9 mouse cellular contexts compared by ENCODE assay signal in genomic region chr8:70343696-70344095, GRCm38 (mm10). TPM values are rescaled to one million over a fixed set of nuclear protein-coding genes. Genes with fewer than 3 reads are reported as not detected.
DNase-seq lines count a peak whose midpoint lies in the region; ATAC-seq lines count a peak whose summit lies in the region.
"Had no signal": no experiment of that assay in that cellular context is flagged by ENCODE, and none has a peak within 500 bp of the region (broad histone marks: within the 10 kb centered on the region; RNA-seq: fewer than 3 reads in every experiment).

No protein-coding gene starts in this region.

- H3K27me3 ChIP-seq in heart, embryonic 16.5 days (ENCODE audit: control insufficient read depth, insufficient read depth, low read length): no peaks in the 10 kb centered on the region
- no peaks in the 10 kb centered on the region for H3K27me3 ChIP-seq in heart, embryonic 10.5 days (ENCODE audit: insufficient read depth, poor library complexity, severe bottlenecking)
- no peaks in the 10 kb centered on the region for H3K27me3 ChIP-seq in embryonic facial prominence, embryonic 10.5 days (replicated peaks; ENCODE audit: low read depth, poor library complexity, severe bottlenecking)
- no peaks in the 10 kb centered on the region for H3K27me3 ChIP-seq in limb, embryonic 11.5 days (ENCODE audit: control insufficient read depth, insufficient read depth, low read length)

- no peak overlapping the region for H3K9ac ChIP-seq in heart, embryonic 16.5 days (ENCODE audit: low read length)
- no peak overlapping the region; the same call in 1 of the 2 replicates for H3K9ac ChIP-seq in limb, embryonic 11.5 days (ENCODE audit: low read length)

- H3K4me2 ChIP-seq in heart, embryonic 16.5 days (ENCODE audit: low read depth, low read length): no peak overlapping the region
- 0 out of 2 replicates have a peak overlapping the region, but pooled peaks have one; percentile 4 for H3K4me2 ChIP-seq in limb, embryonic 11.5 days (ENCODE audit: low read depth, severe bottlenecking)

- H3K36me3 ChIP-seq in heart, embryonic 16.5 days (ENCODE audit: control insufficient read depth, insufficient read depth): peaks cover 28% of the 10 kb centered on the region
- H3K36me3 ChIP-seq in heart, embryonic 10.5 days: peaks cover 73% of the 10 kb centered on the region
- H3K36me3 ChIP-seq in embryonic facial prominence, embryonic 10.5 days (replicated peaks): peaks cover 92% of the 10 kb centered on the region
- peaks cover 28% of the 10 kb centered on the region for H3K36me3 ChIP-seq in limb, embryonic 11.5 days (ENCODE audit: control insufficient read depth, insufficient read depth, low read length)

- DNase-seq in heart, embryonic 10.5 days (ENCODE audit: low spot score): no peak
- DNase-seq in testis, postnatal 10 days (ENCODE audit: low spot score): peak; percentile 66
- no peak for DNase-seq in testis, postnatal 14 days (ENCODE audit: low spot score)
- DNase-seq in embryonic facial prominence, embryonic 10.5 days (ENCODE audit: low spot score): peak; percentile 60
- peak; percentile 73 for DNase-seq in limb, embryonic 11.5 days (ENCODE audit: low spot score)
- peak; percentile 66 for DNase-seq in retina, postnatal 1 day
- DNase-seq in gastrocnemius, postnatal 36 days: no peak

- WGBS in heart, embryonic 16.5 days: 59% methylated on average over 6 of the region's 6 CpGs
- 61% methylated on average over 6 of the region's 6 CpGs for WGBS in heart, embryonic 10.5 days
- WGBS in embryonic facial prominence, embryonic 10.5 days: 59% methylated on average over 6 of the region's 6 CpGs
- WGBS in limb, embryonic 11.5 days: 48% methylated on average over 6 of the region's 6 CpGs

- no peak overlapping the region for H3K4me3 ChIP-seq in heart, embryonic 16.5 days (ENCODE audit: low read length)
- H3K4me3 ChIP-seq in heart, embryonic 10.5 days: no peak overlapping the region
- H3K4me3 ChIP-seq in embryonic facial prominence, embryonic 10.5 days: no peak overlapping the region
- H3K4me3 ChIP-seq in limb, embryonic 11.5 days (ENCODE audit: low read depth, low read length): no peak overlapping the region

- H3K9me3 ChIP-seq in heart, embryonic 16.5 days (replicated peaks; ENCODE audit: control insufficient read depth, low read length): no peaks in the 10 kb centered on the region
- H3K9me3 ChIP-seq in heart, embryonic 10.5 days: no peaks in the 10 kb centered on the region
- no peaks in the 10 kb centered on the region for H3K9me3 ChIP-seq in embryonic facial prominence, embryonic 10.5 days
- H3K9me3 ChIP-seq in limb, embryonic 11.5 days (ENCODE audit: control insufficient read depth, low read length): no peaks in the 10 kb centered on the region

- intact Hi-C loops in gastrocnemius, postnatal 36 days (cut with DNase I): no loop called here

- ATAC-seq in heart, embryonic 16.5 days (replicated peaks; ENCODE audit: extremely low read depth, insufficient read depth, low FRiP score): 0 out of 2 replicates have a peak, but pooled peaks have one; percentile 46
- ATAC-seq in limb, embryonic 11.5 days (ENCODE audit: insufficient number of reproducible peaks, low FRiP score, low TSS enrichment, low read depth): no peak

- H3K4me1 ChIP-seq in heart, embryonic 16.5 days (ENCODE audit: control insufficient read depth, insufficient read depth, low read length): 0 out of 2 replicates have a peak, but pooled peaks cover 2% of the 10 kb centered on the region
- H3K4me1 ChIP-seq in heart, embryonic 10.5 days: peaks cover 28% of the 10 kb centered on the region
- H3K4me1 ChIP-seq in embryonic facial prominence, embryonic 10.5 days: peaks cover 24% of the 10 kb centered on the region
- peaks cover 22% of the 10 kb centered on the region for H3K4me1 ChIP-seq in limb, embryonic 11.5 days (ENCODE audit: control insufficient read depth, insufficient read depth, low read length)

- no peak overlapping the region for H3K27ac ChIP-seq in heart, embryonic 16.5 days (ENCODE audit: low read length)
- no peak overlapping the region for H3K27ac ChIP-seq in heart, embryonic 10.5 days
- no peak overlapping the region for H3K27ac ChIP-seq in embryonic facial prominence, embryonic 10.5 days (replicated peaks)
- peak overlapping the region; percentile 59; the same call in 1 of the 2 replicates for H3K27ac ChIP-seq in limb, embryonic 11.5 days (replicated peaks; ENCODE audit: low read depth, low read length)

RNA-seq across cellular contexts. Expression of gene Upf1, which starts 9.4 kb away (rescaled TPM):
- 7.9 and 9.7 TPM in 2 replicates for polyA plus RNA-seq in heart, embryonic 16.5 days (2015; fragmentation: Nextera tagmentation; extraction: Ambion mirVana)
- 14.5 and 19.8 TPM in 2 replicates for polyA plus RNA-seq in heart, embryonic 10.5 days (2016; fragmentation: Nextera tagmentation; extraction: Ambion mirVana)
- polyA plus RNA-seq in embryonic facial prominence, embryonic 10.5 days (2016; fragmentation: Nextera tagmentation; extraction: Ambion mirVana): 21.9 and 22.1 TPM in 2 replicates
- polyA plus RNA-seq in limb, embryonic 11.5 days (2014; fragmentation: Nextera tagmentation; extraction: Ambion mirVana): 23.2 and 25.1 TPM in 2 replicates
- 10 to 100 TPM; 27.0 to 27.6 TPM for total RNA-seq in gastrocnemius, postnatal 36 days (2021)

RNA-seq across cellular contexts. Expression of gene Gdf1, which starts 14.1 kb away (rescaled TPM):
- 0.45 and 1.4 TPM in 2 replicates for polyA plus RNA-seq in heart, embryonic 16.5 days (2015; fragmentation: Nextera tagmentation; extraction: Ambion mirVana)
- polyA plus RNA-seq in heart, embryonic 10.5 days (2016; fragmentation: Nextera tagmentation; extraction: Ambion mirVana): 1.9 and 4.2 TPM in 2 replicates
- polyA plus RNA-seq in embryonic facial prominence, embryonic 10.5 days (2016; fragmentation: Nextera tagmentation; extraction: Ambion mirVana): 5.6 and 5.7 TPM in 2 replicates
- 2.9 and 4.2 TPM in 2 replicates for polyA plus RNA-seq in limb, embryonic 11.5 days (2014; fragmentation: Nextera tagmentation; extraction: Ambion mirVana)
- 1 to 10 TPM in 1 of 2 experiments, under 1 TPM in 1; 0.52 to 3.9 TPM for total RNA-seq in gastrocnemius, postnatal 36 days (2021)

RNA-seq across cellular contexts. Expression of gene Cers1, which starts 28.1 kb away (rescaled TPM):
- 1.3 TPM in 2 replicates for polyA plus RNA-seq in heart, embryonic 16.5 days (2015; fragmentation: Nextera tagmentation; extraction: Ambion mirVana)
- 1.4 TPM in 2 replicates for polyA plus RNA-seq in heart, embryonic 10.5 days (2016; fragmentation: Nextera tagmentation; extraction: Ambion mirVana)
- polyA plus RNA-seq in embryonic facial prominence, embryonic 10.5 days (2016; fragmentation: Nextera tagmentation; extraction: Ambion mirVana): 2.3 and 4.1 TPM in 2 replicates
- polyA plus RNA-seq in limb, embryonic 11.5 days (2014; fragmentation: Nextera tagmentation; extraction: Ambion mirVana): 4.7 and 6.0 TPM in 2 replicates
- total RNA-seq in gastrocnemius, postnatal 36 days (2021): 10 to 100 TPM; 14.1 to 19.1 TPM

RNA-seq across cellular contexts. Expression of gene Comp, which starts 29.7 kb away (rescaled TPM):
- 3.0 and 4.3 TPM in 2 replicates for polyA plus RNA-seq in heart, embryonic 16.5 days (2015; fragmentation: Nextera tagmentation; extraction: Ambion mirVana)
- polyA plus RNA-seq in heart, embryonic 10.5 days (2016; fragmentation: Nextera tagmentation; extraction: Ambion mirVana): 0.43 and 1.2 TPM in 2 replicates
- 0.19 and 0.37 TPM in 2 replicates for polyA plus RNA-seq in embryonic facial prominence, embryonic 10.5 days (2016; fragmentation: Nextera tagmentation; extraction: Ambion mirVana)
- 0.43 and 0.50 TPM in 2 replicates for polyA plus RNA-seq in limb, embryonic 11.5 days (2014; fragmentation: Nextera tagmentation; extraction: Ambion mirVana)
- total RNA-seq in gastrocnemius, postnatal 36 days (2021): 1 to 10 TPM; 8.9 to 9.9 TPM
- total RNA-seq: adrenal gland, postnatal 36 days had no signal

RNA-seq across cellular contexts. Expression of gene Cope, which starts 41.4 kb away (rescaled TPM):
- 326 and 334 TPM in 2 replicates for polyA plus RNA-seq in heart, embryonic 16.5 days (2015; fragmentation: Nextera tagmentation; extraction: Ambion mirVana)
- polyA plus RNA-seq in heart, embryonic 10.5 days (2016; fragmentation: Nextera tagmentation; extraction: Ambion mirVana): 379 and 398 TPM in 2 replicates
- 293 and 297 TPM in 2 replicates for polyA plus RNA-seq in embryonic facial prominence, embryonic 10.5 days (2016; fragmentation: Nextera tagmentation; extraction: Ambion mirVana)
- polyA plus RNA-seq in limb, embryonic 11.5 days (2014; fragmentation: Nextera tagmentation; extraction: Ambion mirVana): 263 and 281 TPM in 2 replicates
- total RNA-seq in gastrocnemius, postnatal 36 days (2021): 100 to 1,000 TPM; 115 TPM

Comparison
In these comparisons a context has a peak if more than half of its experiments do, and no peak if none do; other contexts are left out.
1. DNase-seq: peak in testis, postnatal 10 days (single experiment), embryonic facial prominence, embryonic 10.5 days (single experiment), limb, embryonic 11.5 days (single experiment) and retina, postnatal 1 day (single experiment); none in heart, embryonic 10.5 days (single experiment), testis, postnatal 14 days (single experiment) and gastrocnemius, postnatal 36 days (0 of 2).